ENCODE assay signal across 15 mouse cellular contexts in the genomic region with DNA sequence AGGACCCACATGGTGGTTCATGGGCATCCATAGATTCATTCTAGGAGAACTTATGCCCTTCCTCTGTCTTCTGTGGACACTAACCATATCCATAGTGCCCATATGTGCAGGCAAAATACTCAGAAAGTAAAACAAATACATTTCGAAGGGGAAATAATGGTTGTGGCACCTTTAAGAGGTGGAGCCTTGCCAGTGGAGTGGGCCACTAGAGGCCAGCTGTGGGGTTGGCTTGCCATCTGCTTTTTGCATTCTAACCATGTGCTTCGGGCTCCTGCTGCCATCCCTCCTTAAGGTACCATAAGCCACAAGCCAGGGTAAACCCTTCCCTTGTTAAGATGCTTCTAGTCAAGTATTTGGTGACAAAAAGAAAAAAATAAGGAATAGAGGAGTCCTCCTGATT.
"Had no signal": no experiment of that assay in that cellular context is flagged by ENCODE, and none has a peak within 500 bp of the region (broad histone marks: within the 10 kb centered on the region; RNA-seq: fewer than 3 reads in every experiment).

No protein-coding gene starts in this region.

- H3K4me2 ChIP-seq: neural tube, embryonic 15.5 days; stomach, embryonic 15.5 days had no signal

- H3K36me3 ChIP-seq: neural tube, embryonic 15.5 days; stomach, embryonic 15.5 days had no signal

- DNase-seq: retina, postnatal 1 day; right cerebral cortex, adult 18-20 months; right cerebral cortex, postnatal 14 days; right cerebral cortex, postnatal 25 days; right cerebral cortex, postnatal 4 days; spleen, adult 18-20 months; thymus, adult 18-20 months; thymus, adult 2 months; thymus, postnatal 14 days; thymus, postnatal 25 days; thymus, postnatal 36 days; thymus, postnatal 4 days had no signal

- H3K9ac ChIP-seq: neural tube, embryonic 15.5 days; stomach, embryonic 15.5 days had no signal

- H3K4me3 ChIP-seq: neural tube, embryonic 15.5 days; stomach, embryonic 15.5 days had no signal

- H3K9me3 ChIP-seq: neural tube, embryonic 15.5 days; stomach, embryonic 15.5 days had no signal

- H3K27ac ChIP-seq: neural tube, embryonic 15.5 days; stomach, embryonic 15.5 days; stomach, postnatal 0 days had no signal

- H3K27me3 ChIP-seq: neural tube, embryonic 15.5 days; stomach, embryonic 15.5 days had no signal

- H3K4me1 ChIP-seq: stomach, embryonic 15.5 days had no signal
